Mouse (Mus musculus) small intestine, adult 2 months (tissue): Measurements from ENCODE around the gene Sept4. TPM values are rescaled to one million over a fixed set of nuclear protein-coding genes. Genes with fewer than 3 reads are reported as not detected.
A peak's percentile ranks its signal among the peaks of the same experiment; 100 is the strongest.

ENCODE experiments used
- H3K27ac ChIP-seq: fragments of 200-500 bp; 2 replicates; pipeline ENCODE4 v1.5.1; 2012; ENCODE audit warnings: low read depth, low read length, control low read depth, inconsistent platforms; ENCODE audit not compliant: insufficient read depth
- H3K27me3 ChIP-seq: fragments of 200-500 bp; 2 replicates; pipeline ENCODE4 v1.6.1; 2012; ENCODE audit warnings: mild to moderate bottlenecking, moderate library complexity, low read length, inconsistent platforms; ENCODE audit not compliant: control insufficient read depth, insufficient read depth
- H3K36me3 ChIP-seq: fragments of 200-500 bp; 2 replicates; pipeline ENCODE4 v1.6.1; 2012; ENCODE audit warnings: mild to moderate bottlenecking, low read length, control low read depth, inconsistent platforms; ENCODE audit not compliant: control insufficient read depth, insufficient read depth
- H3K4me1 ChIP-seq: fragments of 200-500 bp; 2 replicates; pipeline ENCODE4 v1.6.1; 2012; ENCODE audit warnings: low read length, inconsistent platforms, mixed read lengths; ENCODE audit not compliant: control insufficient read depth, insufficient read depth, insufficient read length
- H3K4me3 ChIP-seq: fragments of 200-500 bp; 2 replicates; pipeline ENCODE4 v1.5.1; 2012; ENCODE audit warnings: low read depth, mild to moderate bottlenecking, control low read depth, inconsistent platforms, low read length, moderate library complexity
- CTCF ChIP-seq: fragments of 200-500 bp; IDR thresholded peaks from 2 replicates; pipeline ENCODE4 v1.5.1; 2012; ENCODE audit warnings: low read depth, mild to moderate bottlenecking, control low read depth, inconsistent platforms, low read length, moderate library complexity, mixed read lengths; ENCODE audit not compliant: insufficient replicate concordance, insufficient read length; ENCODE audit errors: extremely low read depth
- POLR2A ChIP-seq: fragments of 200-500 bp; IDR thresholded peaks from 2 replicates; pipeline ENCODE4 v1.6.1; 2012; ENCODE audit warnings: low read depth, mild to moderate bottlenecking, control low read depth, inconsistent platforms, low read length, moderate library complexity
- WGBS: fragments of 180-500 bp; shearing (Covaris S2); methylation state at CpG from one replicate; pipeline ENCODE4 v1.1.7; 2018; 5-methylcytosine and 5-hydroxymethylcytosine counted together
- polyA plus RNA-seq: library from polyadenylated mRNA; depleted of rRNA; stranded (reverse); fragments of >200 nt; gene quantifications from 2 replicates; pipeline ENCODE4 v1.2.3, GENCODE M21; 2012

Sept4 gene
- polyA plus RNA-seq, 1 experiment = 19.8 TPM

GRCm38 (mm10) chr11:87578963-87579601 is 10.4 kb downstream of the Sept4 start:
- Histone ChIP-seq H3K4me1 (peaks cover 14% of the 10 kb centered on the region; the same call in 1 of the 2 replicates), H3K36me3 (no peaks in the 10 kb centered on the region), H3K4me3 (peak overlapping the region; percentile 69), H3K27me3 (peaks cover 4% of the 10 kb centered on the region), H3K27ac (peak overlapping the region; percentile 63)
- 34% methylated on average over 10 of the region's 10 CpGs for WGBS
- TF ChIP-seq POLR2A (no peak), CTCF (no peak)

- TF ChIP-seq CTCF (no peak), POLR2A (no peak)
- peaks cover 16% of the 10 kb centered on the region for H3K4me1 ChIP-seq
- H3K27me3 ChIP-seq = peaks cover 4% of the 10 kb centered on the region
- 69% methylated on average over 1 of the region's 1 CpGs for WGBS
- no peaks in the 10 kb centered on the region for H3K36me3 ChIP-seq
- peak overlapping the region; percentile 54 for H3K27ac ChIP-seq
- H3K4me3 ChIP-seq = peak overlapping the region; percentile 47; the same call in 1 of the 2 replicates
Measured at GRCm38 (mm10) chr11:87579713-87580112, 11.0 kb downstream of the Sept4 start.

- Histone ChIP-seq H3K27me3 (peaks cover 4% of the 10 kb centered on the region), H3K4me1 (peaks cover 16% of the 10 kb centered on the region), H3K4me3 (peak overlapping the region; percentile 15; the same call in 1 of the 2 replicates), H3K36me3 (no peaks in the 10 kb centered on the region), H3K27ac (peak overlapping the region; percentile 19; the same call in 1 of the 2 replicates)
- WGBS = 58% methylated on average over 10 of the region's 10 CpGs
- TF ChIP-seq POLR2A (no peak), CTCF (no peak)
Measured at GRCm38 (mm10) chr11:87580543-87581085, 11.9 kb downstream of the Sept4 start.

GRCm38 (mm10) chr11:87581161-87581865 is 12.6 kb downstream of the Sept4 start:
- peak overlapping the region; percentile 15; the same call in 1 of the 2 replicates for H3K4me3 ChIP-seq
- WGBS = 83% methylated on average over 12 of the region's 12 CpGs

GRCm38 (mm10) chr11:87581933-87582710 is 13.4 kb downstream of the Sept4 start:
- Histone ChIP-seq H3K27ac (no peak overlapping the region), H3K4me3 (no peak overlapping the region), H3K36me3 (no peaks in the 10 kb centered on the region), H3K4me1 (peaks cover 16% of the 10 kb centered on the region), H3K27me3 (peaks cover 4% of the 10 kb centered on the region)
- 71% methylated on average over 8 of the region's 8 CpGs for WGBS
- TF ChIP-seq CTCF (no peak), POLR2A (no peak)

More at GRCm38 (mm10) chr11:87581161-87581865, 12.6 kb downstream of the Sept4 start:
- H3K36me3 ChIP-seq = no peaks in the 10 kb centered on the region
- peak overlapping the region; percentile 19 for H3K27ac ChIP-seq
- peaks cover 16% of the 10 kb centered on the region for H3K4me1 ChIP-seq
- TF ChIP-seq POLR2A (no peak), CTCF (no peak)
- peaks cover 4% of the 10 kb centered on the region for H3K27me3 ChIP-seq

GRCm38 (mm10) chr11:87583291-87584034 is 14.8 kb downstream of the Sept4 start:
- peak overlapping the region; percentile 61 for H3K27ac ChIP-seq
- TF ChIP-seq CTCF (no peak), POLR2A (no peak)
- WGBS = 74% methylated on average over 6 of the region's 6 CpGs
- H3K4me1 ChIP-seq = peaks cover 8% of the 10 kb centered on the region
- no peaks in the 10 kb centered on the region for H3K36me3 ChIP-seq
- H3K4me3 ChIP-seq = no peak overlapping the region
- peaks cover 1% of the 10 kb centered on the region for H3K27me3 ChIP-seq
